Mouse (Mus musculus): ENCODE measurements around the gene Mgmt. TPM values are rescaled to one million over a fixed set of nuclear protein-coding genes. Genes with fewer than 3 reads are reported as not detected.

Gene Mgmt
- 2.2 and 3.2 TPM in 2 replicates for polyA plus RNA-seq (2021; fragmentation: Nextera tagmentation)
- long read RNA-seq, experiment 1, partial matches to known transcripts = 1 of 5 reads
- long read RNA-seq, experiment 1, other reads (novel, unspliced or antisense) = 1 of 5 reads
- long read RNA-seq, experiment 2, partial matches to known transcripts = 0 of 1 reads
- long read RNA-seq, experiment 2, other reads (novel, unspliced or antisense) = 1 of 1 reads

DNA sequence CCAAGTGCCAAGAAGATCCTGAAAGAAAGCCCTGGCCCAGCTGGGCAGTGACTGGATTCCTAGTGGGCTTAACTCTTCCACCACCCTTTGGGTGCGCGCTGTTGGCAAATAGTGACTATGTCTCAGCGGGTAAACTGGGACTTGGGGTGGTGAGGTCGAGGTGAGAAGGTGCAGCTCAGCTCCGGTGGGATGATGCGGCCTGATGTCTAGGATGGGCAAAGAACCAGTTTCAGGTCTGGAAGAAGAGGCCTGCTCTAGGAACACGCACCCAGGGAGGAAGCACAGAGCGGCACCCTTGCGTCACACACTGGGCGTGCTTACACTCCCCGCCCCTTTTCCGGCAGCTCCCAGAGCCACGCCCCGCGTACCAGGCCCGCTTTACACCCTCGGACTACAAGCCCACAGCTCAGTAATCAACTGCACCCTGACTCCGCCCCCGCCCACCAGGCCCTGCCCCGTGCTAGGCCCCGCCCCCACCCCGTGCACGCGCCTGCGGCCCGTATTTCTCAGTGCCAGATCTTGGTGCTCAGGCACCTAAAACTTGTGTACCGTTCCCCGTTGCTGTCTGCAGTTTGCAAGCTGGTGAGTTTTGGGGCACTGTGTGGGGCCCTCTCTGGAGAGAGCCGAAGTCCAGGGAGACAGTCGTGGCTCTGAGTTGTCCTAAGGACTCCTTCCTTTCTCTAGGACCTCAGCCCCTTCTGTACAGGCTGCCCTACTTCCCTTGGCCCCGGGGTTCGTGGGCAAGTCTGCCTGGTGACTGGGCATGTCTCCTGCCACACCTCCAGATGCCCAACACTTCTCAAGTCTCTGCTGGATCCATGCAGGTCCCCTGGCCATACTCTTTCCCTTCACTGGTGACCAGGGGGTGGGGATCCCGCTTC, at the start of gene Mgmt:
Mgmt (plus strand) TSS at position 509 of the 881 bp plus-strand sequence.

Data from layer of hippocampus, adult 6 months (tissue).